Mouse (Mus musculus) G1E (cell line): ENCODE results near the gene Slc34a3.

Experiments
- CTCF ChIP-seq: IDR thresholded peaks from 2 replicates; pipeline ENCODE4 v1.5.1; 2012; ENCODE audit warnings: low read depth, low read length, inconsistent platforms, mixed read lengths
- TAL1 ChIP-seq: conservative IDR thresholded peaks from 2 replicates; pipeline ENCODE4 v1.6.1; 2012; ENCODE audit warnings: low read depth, low read length, inconsistent platforms, mixed read lengths

- TF ChIP-seq CTCF (no peak), TAL1 (no peak)
These were observed 7.3 kb downstream of the Slc34a3 start for GRCm38 (mm10) chr2:25226864-25227263.
